Mouse (Mus musculus): ENCODE measurements around the gene Krt72. TPM values are rescaled to one million over a fixed set of nuclear protein-coding genes. Genes with fewer than 3 reads are reported as not detected.

The Krt72 gene
- not detected for total RNA-seq (2023)

GRCm38 (mm10) chr15:101786360-101786759, at the start of gene Krt72:
TSS of gene Krt72 (minus strand) at chr15:101786460.

GRCm38 (mm10) chr15:101817875-101818274, 31.6 kb upstream of the Krt72 start, which contains the start of gene Krt2:
TSS of gene Krt2 (minus strand) at chr15:101818169.

GRCm38 (mm10) chr15:101802296-101802835, 16.1 kb upstream of the Krt72 start, which contains the start of gene Krt73:
TSS of gene Krt73 (minus strand) at chr15:101802346.

GRCm38 (mm10) chr15:101742711-101743110, 43.5 kb downstream of the Krt72 start, which contains the start of gene Krt71:
TSS of gene Krt71 (minus strand) at chr15:101743109.

Other genes starting within 250 kb of the Krt72 start
- gene Krt82, start 235.8 kb downstream of the Krt72 start, total RNA-seq (2023), result not detected
- gene Krt90, start 223.5 kb downstream of the Krt72 start, total RNA-seq (2023), result not detected
- gene Krt75, start 212.6 kb downstream of the Krt72 start, total RNA-seq (2023), result not detected
- gene Gm5414, start 158.3 kb downstream of the Krt72 start, total RNA-seq (2023), result not detected
- gene Gm5478, start 139.1 kb downstream of the Krt72 start, total RNA-seq (2023), result not detected
- not detected for gene Krt6b, start 106.2 kb downstream of the Krt72 start, total RNA-seq (2023)
- gene Krt6a, start 92.2 kb downstream of the Krt72 start, total RNA-seq (2023), result not detected
- gene Krt5, start 73.6 kb downstream of the Krt72 start, total RNA-seq (2023), result not detected
- not detected for gene Krt71, start 43.4 kb downstream of the Krt72 start, total RNA-seq (2023)
- not detected for gene Krt73, start 15.9 kb upstream of the Krt72 start, total RNA-seq (2023)
- gene Krt2, start 31.7 kb upstream of the Krt72 start, total RNA-seq (2023), result not detected
- gene Krt1, start 64.3 kb upstream of the Krt72 start, total RNA-seq (2023), result not detected
- not detected for gene Krt77, start 83.2 kb upstream of the Krt72 start, total RNA-seq (2023)
- gene Krt76, start 106.5 kb upstream of the Krt72 start, total RNA-seq (2023), result not detected
- gene Krt4, start 138.3 kb upstream of the Krt72 start, total RNA-seq (2023), result not detected
- gene Krt79, start 153.9 kb upstream of the Krt72 start, total RNA-seq (2023), result not detected
- gene Krt78, start 167.8 kb upstream of the Krt72 start, total RNA-seq (2023), result not detected
- under 1 TPM in 1 of 2 experiments, not detected in 1; 0.36 TPM for gene Krt8, start 218.0 kb upstream of the Krt72 start, total RNA-seq (2023)
- gene Krt18, start 241.7 kb upstream of the Krt72 start, total RNA-seq (2023), result not detected

All from monocyte, adult 59 days (primary cell).